Mouse (Mus musculus): ENCODE results near the gene Trim17.
"Not testable (repeated sequence)": the region's sequence is repeated elsewhere in the genome, so short reads cannot be mapped to it uniquely, and the experiment has no call there.

Gene Trim17

DNA sequence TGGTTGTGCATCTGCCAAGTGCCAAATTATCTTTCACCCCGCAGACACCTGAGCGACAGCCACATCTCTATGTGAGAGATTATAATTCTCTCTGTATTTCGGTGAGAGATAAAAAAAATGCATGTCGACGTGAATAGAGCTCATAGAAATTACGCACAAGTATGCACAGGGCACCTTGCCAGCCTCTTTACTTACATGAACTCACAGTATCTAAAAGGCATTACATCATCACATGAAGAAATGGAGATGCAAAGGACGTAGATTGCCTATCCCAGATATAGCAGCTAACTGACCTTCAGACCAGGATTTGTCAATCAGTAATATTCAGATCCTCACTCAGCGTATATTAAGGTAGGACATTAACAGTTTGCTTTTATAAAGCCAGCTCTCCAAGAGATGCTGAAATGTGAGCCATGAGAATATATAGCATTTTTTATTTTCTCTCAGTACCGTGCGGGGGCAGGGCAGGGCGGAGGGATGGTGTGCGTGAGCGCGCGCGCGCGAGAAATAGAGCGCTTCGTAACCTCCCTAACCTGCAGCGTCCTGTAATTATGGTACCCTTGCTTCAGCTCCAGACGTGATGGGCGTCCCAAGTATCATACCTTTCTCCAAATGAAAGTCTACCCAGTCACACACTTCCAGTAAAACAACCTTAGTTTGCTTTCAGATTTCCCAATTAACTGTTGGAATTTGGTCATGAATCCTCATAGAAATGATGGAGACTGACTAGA, 6.5 kb upstream of the Trim17 start:
- no peak for DNase-seq (ENCODE audit: low spot score)

GRCm38 (mm10) chr11:58948542-58949479, 5.7 kb upstream of the Trim17 start, which contains the start of gene Hist3h2ba:
Gene Hist3h2ba, plus strand, starts transcription at chr11:58948920.
- peak; percentile 70 for DNase-seq (ENCODE audit: low spot score)

GRCm38 (mm10) chr11:58949480-58950431, 4.7 kb upstream of the Trim17 start:
- no peak for DNase-seq (ENCODE audit: low spot score)

- DNase-seq (ENCODE audit: low spot score) = no peak
Observed at GRCm38 (mm10) chr11:58951210-58951609, 3.3 kb upstream of the Trim17 start.

DNA sequence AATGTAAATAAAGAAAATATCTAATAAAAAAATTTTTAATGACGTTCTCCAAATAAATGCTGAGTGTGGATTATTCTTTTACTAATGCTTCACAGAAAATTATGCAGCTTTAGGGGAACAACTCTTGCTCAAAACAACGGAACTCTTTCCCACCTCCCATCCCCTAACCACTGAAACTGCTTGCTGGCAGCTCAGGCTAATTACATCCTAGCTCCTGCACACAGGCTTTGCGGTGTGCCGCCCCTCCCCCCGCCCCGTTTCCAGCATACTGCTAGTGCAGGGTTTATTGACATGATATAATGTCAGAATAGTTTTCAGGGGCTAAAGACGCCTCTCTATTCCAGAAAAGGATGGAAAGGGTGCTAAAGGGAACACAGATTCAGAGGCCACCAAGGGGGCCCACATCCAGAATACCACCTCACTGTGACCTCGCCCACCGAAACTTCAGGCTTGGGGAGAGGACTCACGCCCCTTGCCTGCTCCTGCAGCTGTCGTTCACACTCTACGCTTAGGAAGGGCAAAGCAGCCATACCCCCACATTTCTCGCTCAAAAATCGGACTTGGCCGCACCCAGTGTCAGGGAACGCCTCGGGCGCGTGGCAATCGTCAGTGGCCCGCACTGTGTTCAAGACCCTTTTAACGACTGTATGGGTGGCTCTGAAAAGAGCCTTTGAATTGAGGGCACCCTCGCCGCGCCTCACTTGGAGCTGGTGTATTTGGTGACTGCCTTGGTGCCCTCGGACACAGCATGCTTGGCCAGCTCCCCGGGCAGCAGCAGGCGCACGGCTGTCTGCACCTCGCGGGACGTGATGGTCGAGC, 925 bp upstream of the Trim17 start:
- DNase-seq (ENCODE audit: low spot score) = no peak

- DNase-seq (ENCODE audit: low spot score) = not testable (repeated sequence)
Observed at GRCm38 (mm10) chr11:58954170-58954419, 390 bp upstream of the Trim17 start.

GRCm38 (mm10) chr11:58955143-58955867, 820 bp downstream of the Trim17 start:
- no peak for DNase-seq (ENCODE audit: low spot score)

DNA sequence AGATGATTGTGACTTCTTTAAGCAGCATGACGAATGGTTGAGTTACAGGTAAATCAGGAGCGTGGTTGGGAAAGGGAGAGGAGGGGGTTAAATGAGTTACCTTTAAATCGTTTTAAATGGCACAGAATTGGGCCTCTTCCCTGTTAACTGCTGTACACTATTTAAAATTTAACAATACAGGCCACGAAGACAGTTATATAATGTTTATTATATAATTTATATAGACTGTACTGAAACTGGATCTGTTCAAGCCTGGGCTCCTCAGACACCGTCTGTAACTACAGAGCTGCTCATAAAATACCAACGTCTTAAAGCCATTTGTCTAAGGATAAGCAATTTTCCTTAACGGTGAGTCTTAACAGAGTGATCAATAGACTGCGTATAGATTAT, 1.4 kb downstream of the Trim17 start:
- no peak for DNase-seq (ENCODE audit: low spot score)

- DNase-seq (ENCODE audit: low spot score) = no peak
Observed at GRCm38 (mm10) chr11:58957226-58957914, 2.9 kb downstream of the Trim17 start.

DNA sequence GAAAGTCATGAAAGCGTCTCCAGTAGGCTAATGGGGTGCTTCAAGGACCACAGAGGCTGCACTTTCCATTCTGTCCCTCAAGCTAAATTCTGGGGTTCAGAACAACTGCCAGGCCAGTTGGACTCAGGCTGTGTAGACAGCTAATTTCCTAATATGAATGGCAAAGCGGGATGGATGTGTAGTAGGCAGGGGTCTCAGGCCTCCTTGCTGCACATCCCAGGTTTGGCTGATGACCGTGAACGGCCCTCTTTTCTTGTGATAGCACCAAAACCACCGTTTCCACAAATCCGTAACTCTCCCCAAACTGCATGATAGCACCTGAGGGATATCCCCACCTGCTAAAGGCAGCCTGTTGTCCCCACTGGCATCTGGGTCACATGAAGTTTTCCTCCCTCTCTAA, 4.1 kb downstream of the Trim17 start:
- no peak for DNase-seq (ENCODE audit: low spot score)

- no peak for DNase-seq (ENCODE audit: low spot score)
Observed at GRCm38 (mm10) chr11:58959186-58959825, 4.8 kb downstream of the Trim17 start.

DNA sequence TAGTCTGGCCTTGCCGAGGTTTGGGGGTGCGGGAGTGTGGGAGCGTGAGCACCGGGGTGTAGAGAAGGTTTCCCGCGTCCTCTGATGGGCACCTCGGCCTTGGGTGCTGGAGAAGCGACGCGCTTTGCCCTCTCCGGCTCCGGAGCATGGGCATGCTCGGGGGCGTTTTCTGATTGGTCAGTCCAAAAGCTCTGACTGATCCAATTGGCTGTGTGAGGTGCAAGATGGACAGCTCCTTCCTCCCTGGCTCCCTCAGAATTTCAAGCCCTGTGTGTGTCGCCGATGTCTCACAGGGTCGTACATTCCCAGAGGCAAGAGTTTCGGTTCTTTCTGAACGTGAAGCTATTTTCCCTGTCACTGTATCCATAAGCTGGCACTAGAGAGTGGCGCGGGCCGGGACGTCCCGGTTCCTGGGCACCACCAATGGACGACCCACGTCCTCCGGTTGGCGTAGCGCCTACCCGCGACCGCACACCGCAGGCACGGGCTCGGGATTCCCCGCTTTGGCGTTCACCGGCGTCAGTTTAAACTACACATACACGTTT, 5.5 kb downstream of the Trim17 start:
- peak; percentile 82 for DNase-seq (ENCODE audit: low spot score)

GRCm38 (mm10) chr11:58961364-58962177, 7.1 kb downstream of the Trim17 start:
- DNase-seq (ENCODE audit: low spot score) = no peak

GRCm38 (mm10) chr11:58963543-58963942, 9.1 kb downstream of the Trim17 start:
- DNase-seq (ENCODE audit: low spot score) = no peak

GRCm38 (mm10) chr11:58964216-58964615, 9.7 kb downstream of the Trim17 start:
- no peak for DNase-seq (ENCODE audit: low spot score)

DNA sequence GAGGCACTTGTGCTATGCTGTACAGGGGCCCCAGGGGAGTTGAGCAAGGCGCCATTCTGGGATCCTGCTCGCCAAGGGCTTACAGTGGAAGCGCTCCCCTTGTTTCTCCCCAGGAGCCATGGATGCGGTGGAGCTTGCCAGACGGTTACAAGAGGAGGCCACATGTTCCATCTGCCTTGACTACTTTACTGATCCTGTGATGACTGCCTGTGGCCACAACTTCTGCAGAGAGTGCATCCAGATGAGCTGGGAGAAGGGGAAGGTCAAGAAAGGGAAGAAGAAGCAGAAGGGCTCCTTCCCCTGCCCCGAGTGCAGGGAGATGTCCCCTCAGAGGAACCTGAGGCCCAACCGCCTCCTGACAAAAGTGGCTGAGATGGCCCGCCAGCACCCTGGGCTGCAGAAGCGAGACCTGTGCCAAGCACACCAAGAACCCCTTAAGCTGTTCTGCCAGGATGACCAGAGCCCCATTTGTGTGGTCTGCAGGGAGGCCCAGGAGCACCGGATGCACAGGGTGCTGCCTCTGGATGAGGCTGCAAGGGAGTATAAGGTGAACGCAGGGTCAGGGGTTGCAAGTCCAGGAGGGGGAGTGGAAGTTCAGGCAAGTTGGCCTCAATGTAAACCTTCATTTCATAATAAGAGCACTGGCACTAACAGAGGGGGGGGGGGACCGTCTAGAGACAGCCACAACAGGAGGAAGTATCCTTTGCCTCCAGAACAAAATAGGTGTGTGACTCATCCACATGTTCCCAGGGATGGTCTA, 10.7 kb downstream of the Trim17 start:
- no peak for DNase-seq (ENCODE audit: low spot score)

DNA sequence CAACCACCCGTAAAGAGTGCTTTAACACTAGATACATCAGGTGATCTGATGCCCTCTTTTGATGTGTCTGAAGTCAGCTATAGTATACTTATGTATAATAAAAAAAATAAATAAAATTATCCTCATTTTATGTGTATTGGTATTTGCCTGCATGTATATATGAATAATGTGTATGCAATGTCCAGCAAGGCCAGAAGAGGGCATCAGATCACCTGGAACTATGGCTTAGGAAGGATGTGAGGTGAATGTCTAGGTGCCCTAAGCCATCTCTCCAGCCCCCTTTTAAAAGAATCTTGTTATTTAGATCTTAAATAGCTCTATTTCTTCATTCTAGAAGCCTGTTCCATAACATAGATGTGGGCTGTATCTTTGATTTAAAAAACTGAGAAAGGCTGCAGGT, 12.9 kb downstream of the Trim17 start:
- DNase-seq (ENCODE audit: low spot score) = no peak

- DNase-seq (ENCODE audit: low spot score) = no peak
Observed at GRCm38 (mm10) chr11:58968551-58968950, 14.1 kb downstream of the Trim17 start.
